Mouse (Mus musculus) thymus, adult 2 months (tissue): Measurements from ENCODE around the gene Adam10. TPM values are rescaled to one million over a fixed set of nuclear protein-coding genes. Genes with fewer than 3 reads are reported as not detected.

ENCODE experiments used
- DNase-seq: peaks from one replicate; pipeline ENCODE4 v3.0.0; 2021
- H3K27ac ChIP-seq: fragments of 200-500 bp; 2 replicates; pipeline ENCODE4 v1.5.1; 2012; ENCODE audit warnings: low read length, control low read depth; ENCODE audit not compliant: control insufficient read depth, insufficient read depth
- H3K27me3 ChIP-seq: fragments of 200-500 bp; 2 replicates; pipeline ENCODE4 v1.6.1; 2012; ENCODE audit warnings: mild to moderate bottlenecking, low read length, moderate library complexity, mixed read lengths; ENCODE audit not compliant: control insufficient read depth, insufficient read depth
- H3K36me3 ChIP-seq: fragments of 200-500 bp; 2 replicates; pipeline ENCODE4 v1.6.1; 2012; ENCODE audit warnings: mild to moderate bottlenecking, low read length, moderate library complexity; ENCODE audit not compliant: control insufficient read depth, insufficient read depth
- H3K4me1 ChIP-seq: fragments of 200-500 bp; replicated peaks from 2 replicates; pipeline ENCODE4 v1.6.1; 2012; ENCODE audit warnings: low read length; ENCODE audit not compliant: control insufficient read depth, insufficient read depth
- H3K4me3 ChIP-seq: fragments of 200-500 bp; 2 replicates; pipeline ENCODE4 v1.5.1; 2012; ENCODE audit warnings: mild to moderate bottlenecking, low read length, control low read depth, moderate library complexity; ENCODE audit not compliant: control insufficient read depth, insufficient read depth
- CTCF ChIP-seq: fragments of 200-500 bp; IDR thresholded peaks from 2 replicates; pipeline ENCODE4 v1.5.1; 2012; ENCODE audit warnings: mild to moderate bottlenecking, control low read depth, low read length, moderate library complexity, borderline replicate concordance; ENCODE audit not compliant: control insufficient read depth, poor library complexity, insufficient read depth; ENCODE audit errors: extremely low read depth
- POLR2A ChIP-seq: fragments of 200-500 bp; IDR thresholded peaks from 2 replicates; pipeline ENCODE4 v1.6.1; 2012; ENCODE audit warnings: mild to moderate bottlenecking, low read length, control low read depth, moderate library complexity; ENCODE audit not compliant: control insufficient read depth, poor library complexity, insufficient read depth; ENCODE audit errors: extremely low read depth
- WGBS: fragments of 180-500 bp; shearing (Covaris S2); methylation state at CpG from one replicate; pipeline ENCODE4 v1.1.7; 2018; 5-methylcytosine and 5-hydroxymethylcytosine counted together
- polyA plus RNA-seq: library from polyadenylated mRNA; depleted of rRNA; stranded (reverse); fragments of >200 nt; gene quantifications from 2 replicates; pipeline ENCODE4 v1.2.3, GENCODE M21; 2012

Adam10 gene
- polyA plus RNA-seq, 1 experiment, result 21.7 TPM

DNA sequence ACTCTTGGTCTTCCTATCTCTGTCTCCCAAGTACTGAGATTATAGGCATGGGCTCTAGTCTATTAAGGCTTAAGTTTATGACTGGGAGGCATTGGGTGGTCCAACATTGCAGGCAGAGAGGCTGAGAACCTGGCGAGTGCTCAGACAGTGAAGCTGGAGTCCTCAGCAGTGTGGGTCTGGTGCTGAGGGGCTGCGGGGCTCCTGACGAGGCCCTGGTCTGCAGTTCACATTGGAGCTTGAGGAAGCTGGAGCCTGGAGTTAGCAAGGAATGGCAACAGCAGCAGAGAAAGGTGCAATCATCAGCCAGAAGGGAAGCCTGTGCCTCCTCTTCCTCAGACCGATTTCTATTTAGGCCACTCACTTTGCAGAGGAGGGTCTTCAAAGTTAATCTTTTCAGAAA lies 13.9 kb upstream of the Adam10 start:
- Histone ChIP-seq H3K27ac (no peak overlapping the region), H3K4me1 (no peaks in the 10 kb centered on the region), H3K36me3 (no peaks in the 10 kb centered on the region), H3K27me3 (no peaks in the 10 kb centered on the region), H3K4me3 (no peak overlapping the region)
- TF ChIP-seq POLR2A (no peak), CTCF (no peak)
- no peak for DNase-seq
- WGBS, result 96% methylated on average over 4 of the region's 4 CpGs

DNA sequence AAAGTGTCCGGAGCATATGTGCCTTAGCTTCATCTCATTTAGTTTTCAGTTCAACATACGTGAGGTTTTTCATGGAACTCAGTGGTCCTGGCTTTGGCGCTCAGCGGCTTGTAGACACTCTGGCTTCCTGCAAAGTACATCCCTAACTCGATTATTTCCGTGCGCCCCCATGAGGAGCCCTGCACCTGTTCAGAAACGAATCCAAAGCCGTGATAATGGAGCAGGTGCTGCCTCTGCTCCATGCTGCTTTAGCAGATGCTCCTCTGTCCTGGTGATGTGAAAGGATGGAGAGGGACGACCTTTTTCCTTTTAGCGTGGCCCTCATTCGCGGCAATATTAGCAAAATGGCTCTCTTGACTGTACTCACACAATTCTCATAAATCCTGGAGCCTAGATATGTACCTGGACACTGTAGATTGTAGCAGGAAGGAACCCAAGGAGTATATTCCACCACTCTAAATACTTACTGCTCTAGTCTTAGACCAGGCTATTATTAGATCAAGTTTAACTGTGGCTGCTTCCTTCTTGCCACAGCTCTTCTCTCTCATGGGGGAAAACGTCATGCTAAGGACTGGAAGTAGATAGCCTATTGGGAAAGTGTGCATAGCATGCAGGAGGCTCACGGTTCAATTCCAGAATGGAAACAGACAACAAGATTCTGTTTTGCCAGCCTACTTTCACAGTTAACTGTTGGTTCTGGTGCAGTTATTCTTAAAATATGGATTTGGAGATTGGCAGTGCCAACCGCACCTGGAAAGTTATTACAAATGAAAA lies 13.2 kb upstream of the Adam10 start:
- 86% methylated on average over 16 of the region's 16 CpGs for WGBS
- Histone ChIP-seq H3K4me1 (no peaks in the 10 kb centered on the region), H3K36me3 (no peaks in the 10 kb centered on the region)

DNA sequence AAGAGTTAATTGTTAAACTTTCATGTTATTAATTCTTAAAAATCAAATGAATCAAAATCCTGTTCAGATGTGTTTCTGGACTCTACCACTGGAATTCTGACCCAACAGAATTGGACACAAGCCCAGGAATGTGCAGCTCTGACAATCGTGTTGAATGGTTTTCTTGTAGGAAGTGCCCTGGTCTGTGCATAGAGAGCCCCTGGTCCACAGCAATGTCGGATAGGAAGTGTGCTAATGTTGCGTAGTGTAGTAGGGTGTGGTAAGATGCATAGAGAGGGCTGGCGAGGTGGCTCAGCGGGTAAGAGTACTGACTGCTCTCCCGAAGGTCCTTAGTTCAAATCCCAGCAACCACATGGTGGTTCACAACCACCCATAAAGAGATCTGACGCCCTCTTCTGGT lies 12.0 kb upstream of the Adam10 start:
- H3K36me3 ChIP-seq, result no peaks in the 10 kb centered on the region
- no peak overlapping the region for H3K27ac ChIP-seq
- 86% methylated on average over 7 of the region's 7 CpGs for WGBS
- H3K27me3 ChIP-seq, result no peaks in the 10 kb centered on the region
- TF ChIP-seq CTCF (no peak), POLR2A (no peak)
- no peak for DNase-seq
- H3K4me3 ChIP-seq, result no peak overlapping the region
- no peaks in the 10 kb centered on the region for H3K4me1 ChIP-seq

More for the DNA sequence above, 13.2 kb upstream of the Adam10 start:
- Histone ChIP-seq H3K27ac (no peak overlapping the region), H3K27me3 (no peaks in the 10 kb centered on the region), H3K4me3 (no peak overlapping the region)
- TF ChIP-seq CTCF, result no peak
- TF ChIP-seq POLR2A, result no peak
- no peak for DNase-seq

DNA sequence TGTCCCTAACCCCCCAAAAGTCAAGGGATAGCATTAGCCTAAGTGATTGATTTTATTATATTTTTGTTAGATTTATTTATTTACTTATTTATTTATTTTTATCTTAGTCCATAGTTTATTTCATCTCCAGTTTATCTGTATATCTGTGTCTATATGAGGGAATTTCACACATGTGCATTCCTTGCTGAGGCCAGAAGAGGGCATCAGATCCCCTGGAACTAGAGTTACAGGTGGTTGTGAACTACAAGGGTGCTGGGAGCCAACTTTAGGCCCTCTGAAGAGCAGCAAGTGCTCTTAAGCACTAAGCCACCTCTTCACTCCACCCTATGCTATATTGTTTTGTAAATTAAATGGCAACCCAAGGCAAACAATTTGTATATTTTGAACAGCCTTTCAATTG lies 10.7 kb upstream of the Adam10 start:
- peak; percentile 22 for DNase-seq
- H3K27ac ChIP-seq, result no peak overlapping the region
- TF ChIP-seq CTCF, result no peak
- no peak for TF ChIP-seq POLR2A
- peaks cover 4% of the 10 kb centered on the region for H3K4me1 ChIP-seq
- H3K36me3 ChIP-seq, result no peaks in the 10 kb centered on the region
- no peaks in the 10 kb centered on the region for H3K27me3 ChIP-seq
- H3K4me3 ChIP-seq, result no peak overlapping the region

DNA sequence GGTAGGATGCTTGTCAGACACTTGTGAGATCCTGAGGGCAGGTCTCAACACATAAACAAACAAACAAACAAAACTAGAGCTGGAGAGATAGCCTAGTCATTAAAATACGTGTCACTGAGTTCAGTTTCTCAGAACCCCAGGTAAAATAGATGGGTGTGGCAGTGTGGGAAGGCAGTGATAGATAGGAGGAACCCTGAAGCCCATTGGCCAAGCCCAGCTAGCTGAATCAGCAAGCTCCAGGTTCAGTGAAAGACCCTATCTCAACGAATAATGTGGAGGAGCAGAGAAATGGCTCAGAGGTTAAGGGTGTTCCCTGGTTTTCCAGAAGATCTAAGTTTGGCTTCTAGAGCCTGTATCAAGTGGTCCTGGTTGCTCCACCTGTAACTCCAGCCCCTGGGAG lies 9.6 kb upstream of the Adam10 start:
- Histone ChIP-seq H3K36me3 (no peaks in the 10 kb centered on the region), H3K4me3 (no peak overlapping the region), H3K27ac (no peak overlapping the region), H3K27me3 (no peaks in the 10 kb centered on the region), H3K4me1 (peaks cover 4% of the 10 kb centered on the region)
- TF ChIP-seq POLR2A (no peak), CTCF (no peak)
- DNase-seq, result no peak
- 87% methylated on average over 2 of the region's 2 CpGs for WGBS

DNA sequence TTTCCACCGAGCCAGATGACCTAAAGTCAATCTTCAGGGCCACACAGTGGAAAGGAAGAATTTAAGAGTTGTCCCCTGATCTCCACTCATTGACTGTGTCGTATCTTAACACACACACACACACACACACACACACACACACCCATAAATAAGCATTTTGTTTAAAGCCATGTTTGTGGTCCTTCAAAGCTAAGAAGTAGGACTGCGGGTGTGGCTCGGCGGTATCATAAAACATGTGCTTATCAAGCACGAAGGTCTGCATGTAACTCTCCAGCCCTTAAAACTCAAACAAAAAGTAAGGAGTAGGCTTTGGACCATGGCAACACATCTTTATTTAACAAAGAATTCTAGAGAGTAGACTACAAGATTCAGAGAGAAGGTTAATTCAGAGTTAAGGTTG lies 8.4 kb upstream of the Adam10 start:
- TF ChIP-seq POLR2A (no peak), CTCF (no peak)
- no peaks in the 10 kb centered on the region for H3K27me3 ChIP-seq
- no peak for DNase-seq
- no peaks in the 10 kb centered on the region for H3K36me3 ChIP-seq
- H3K4me3 ChIP-seq, result no peak overlapping the region
- H3K27ac ChIP-seq, result no peak overlapping the region
- WGBS, result 97% methylated on average over 6 of the region's 6 CpGs
- peaks cover 4% of the 10 kb centered on the region for H3K4me1 ChIP-seq

DNA sequence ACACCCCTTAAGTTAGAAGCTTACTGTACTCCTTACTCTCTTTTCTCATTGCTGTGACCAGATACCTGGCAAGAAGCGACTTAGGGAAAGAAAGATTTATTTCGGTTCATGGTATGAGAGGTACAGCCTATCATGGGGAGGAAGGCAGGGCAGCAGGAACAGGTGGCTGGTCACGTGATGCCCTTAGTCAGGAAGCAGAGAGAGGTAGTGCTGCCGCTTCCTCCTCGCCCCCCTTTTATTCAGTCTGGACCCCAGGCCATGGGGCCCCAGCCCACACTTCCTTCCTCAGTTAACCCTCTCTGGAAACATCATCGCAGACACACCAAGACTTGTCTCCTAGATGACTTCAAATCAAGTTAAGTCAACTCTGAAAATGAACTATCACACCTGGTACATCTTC lies 7.5 kb upstream of the Adam10 start:
- DNase-seq, result peak; percentile 74
- peak overlapping the region; percentile 13; the same call in 1 of the 2 replicates for H3K4me3 ChIP-seq
- no peaks in the 10 kb centered on the region for H3K36me3 ChIP-seq
- H3K27ac ChIP-seq, result peak overlapping the region; percentile 86
- H3K4me1 ChIP-seq, result peaks cover 4% of the 10 kb centered on the region
- no peak for TF ChIP-seq POLR2A
- TF ChIP-seq CTCF, result no peak
- no peaks in the 10 kb centered on the region for H3K27me3 ChIP-seq
- WGBS, result 9% methylated on average over 6 of the region's 6 CpGs
